Mouse (Mus musculus): ENCODE measurements around the gene Lao1. TPM values are rescaled to one million over a fixed set of nuclear protein-coding genes. Genes with fewer than 3 reads are reported as not detected.

Gene Lao1
- polyA plus RNA-seq, 1 experiment from 2014 or later = not detected

DNA sequence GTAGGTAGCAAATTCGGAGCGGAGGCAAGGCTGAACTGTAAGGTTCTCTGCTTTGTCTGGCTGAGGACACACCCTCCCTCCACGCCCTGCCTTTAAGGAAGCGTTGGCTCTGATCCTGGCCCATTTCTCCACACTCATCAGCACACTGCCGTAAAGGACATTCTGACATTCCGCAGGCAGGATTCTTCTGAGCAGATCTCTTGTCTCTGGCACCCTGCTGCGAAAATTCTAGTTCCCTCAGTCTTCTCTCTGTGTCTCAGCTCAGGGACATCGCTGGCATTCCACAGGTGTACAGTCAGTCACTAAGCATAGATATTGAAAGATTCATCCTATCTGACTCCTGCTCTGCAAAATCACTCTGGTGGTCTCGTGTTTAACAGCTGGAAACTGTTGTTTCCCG lies 40.3 kb downstream of the Lao1 start:
- Histone ChIP-seq H3K9me3 (no peaks in the 10 kb centered on the region), H3K36me3 (replicated peaks) (no peaks in the 10 kb centered on the region), H3K27me3 (replicated peaks; ENCODE audit: low read depth, poor library complexity, severe bottlenecking) (no peaks in the 10 kb centered on the region), H3K4me1 (no peaks in the 10 kb centered on the region), H3K27ac (replicated peaks) (no peak overlapping the region), H3K4me3 (no peak overlapping the region)
- no peak for DNase-seq (ENCODE audit: low spot score)
- 67% methylated on average over 10 of the region's 10 CpGs for WGBS

DNA sequence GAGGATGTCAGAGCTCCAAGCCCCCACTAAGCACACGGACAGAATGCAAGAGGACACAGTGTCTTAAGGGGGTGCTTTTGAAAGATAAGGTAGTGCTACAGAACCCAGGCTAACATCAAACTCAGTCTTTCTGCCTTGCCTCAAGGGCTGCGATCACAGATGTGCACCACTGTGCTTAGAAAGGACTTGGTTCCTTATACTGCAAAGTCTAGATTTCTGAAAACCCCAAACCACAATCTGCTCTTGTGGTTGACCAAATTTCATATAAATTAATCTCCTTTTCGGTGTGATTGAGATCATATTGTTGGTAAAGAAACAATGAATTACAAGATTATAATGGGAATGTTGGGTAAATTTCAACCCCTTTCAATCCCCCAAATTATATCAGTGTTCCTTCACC lies 41.1 kb downstream of the Lao1 start:
- no peak overlapping the region for H3K4me3 ChIP-seq
- WGBS = 84% methylated on average over 3 of the region's 3 CpGs
- H3K27ac ChIP-seq (replicated peaks) = no peak overlapping the region
- no peaks in the 10 kb centered on the region for H3K27me3 ChIP-seq (replicated peaks; ENCODE audit: low read depth, poor library complexity, severe bottlenecking)
- H3K9me3 ChIP-seq = no peaks in the 10 kb centered on the region
- no peaks in the 10 kb centered on the region for H3K4me1 ChIP-seq
- no peak for DNase-seq (ENCODE audit: low spot score)
- H3K36me3 ChIP-seq (replicated peaks) = no peaks in the 10 kb centered on the region

DNA sequence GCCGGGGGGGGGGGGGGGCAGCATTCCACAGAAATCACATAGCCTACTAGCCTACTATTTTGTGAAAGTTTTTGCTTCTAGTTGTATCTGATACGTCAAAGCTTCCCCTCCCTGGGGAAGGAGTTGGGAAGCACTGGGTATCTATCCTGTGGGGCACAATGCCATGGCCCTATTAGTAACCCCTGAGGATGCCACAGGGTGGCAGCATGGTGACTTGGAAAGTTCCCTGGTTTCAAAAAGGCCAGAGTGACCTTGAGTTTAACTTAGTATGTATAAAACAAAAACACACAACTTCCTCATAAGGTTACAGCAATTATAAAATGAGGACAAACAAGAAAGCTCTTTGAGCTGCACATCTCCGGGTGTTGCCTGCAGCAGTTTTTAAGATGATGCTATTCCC lies 42.8 kb downstream of the Lao1 start:
- WGBS = 75% methylated on average over 3 of the region's 3 CpGs
- H3K4me1 ChIP-seq = peaks cover 15% of the 10 kb centered on the region
- no peaks in the 10 kb centered on the region for H3K36me3 ChIP-seq (replicated peaks)
- H3K9me3 ChIP-seq = no peaks in the 10 kb centered on the region
- no peak overlapping the region for H3K4me3 ChIP-seq
- H3K27me3 ChIP-seq (replicated peaks; ENCODE audit: low read depth, poor library complexity, severe bottlenecking) = no peaks in the 10 kb centered on the region
- no peak for DNase-seq (ENCODE audit: low spot score)
- H3K27ac ChIP-seq (replicated peaks) = no peak overlapping the region

DNA sequence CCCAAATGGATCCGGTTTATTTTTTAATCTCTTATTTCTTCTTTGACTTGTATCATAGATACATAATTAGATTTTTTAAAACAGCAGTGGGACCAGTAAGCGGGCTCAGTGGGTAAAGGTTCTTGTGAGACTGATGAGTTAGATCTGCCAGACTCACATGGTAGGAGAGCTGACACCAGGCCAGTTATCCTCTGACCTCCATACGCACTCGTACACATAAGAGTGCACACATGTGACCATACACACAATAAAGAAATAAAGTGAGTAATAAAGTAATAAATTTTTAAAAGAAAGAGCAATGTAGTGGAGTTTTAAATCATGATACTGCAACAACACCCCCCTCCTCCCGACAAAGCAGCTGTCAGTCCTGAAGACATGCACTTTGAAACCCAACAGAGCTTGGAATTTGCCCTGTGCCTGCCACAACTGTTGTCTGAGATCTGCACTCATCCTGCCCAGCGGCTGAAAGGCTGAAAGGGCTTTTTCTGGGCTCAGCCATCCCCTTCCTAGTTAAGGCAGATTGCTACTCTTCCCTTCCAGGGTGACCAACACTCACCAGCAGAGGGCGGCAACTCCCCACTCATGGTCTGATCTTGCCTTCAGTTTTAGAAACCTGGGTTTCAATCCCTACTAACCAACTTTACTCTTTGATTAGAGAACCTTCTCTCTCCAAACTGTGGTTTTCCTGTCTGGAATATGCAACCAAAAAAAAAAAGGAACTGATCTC lies 43.4 kb downstream of the Lao1 start:
- Histone ChIP-seq H3K36me3 (replicated peaks) (no peaks in the 10 kb centered on the region), H3K9me3 (no peaks in the 10 kb centered on the region), H3K27ac (replicated peaks) (no peak overlapping the region), H3K4me3 (no peak overlapping the region), H3K4me1 (peaks cover 21% of the 10 kb centered on the region), H3K27me3 (replicated peaks; ENCODE audit: low read depth, poor library complexity, severe bottlenecking) (no peaks in the 10 kb centered on the region)
- WGBS = 49% methylated on average over 7 of the region's 7 CpGs
- peak; percentile 89 for DNase-seq (ENCODE audit: low spot score)

DNA sequence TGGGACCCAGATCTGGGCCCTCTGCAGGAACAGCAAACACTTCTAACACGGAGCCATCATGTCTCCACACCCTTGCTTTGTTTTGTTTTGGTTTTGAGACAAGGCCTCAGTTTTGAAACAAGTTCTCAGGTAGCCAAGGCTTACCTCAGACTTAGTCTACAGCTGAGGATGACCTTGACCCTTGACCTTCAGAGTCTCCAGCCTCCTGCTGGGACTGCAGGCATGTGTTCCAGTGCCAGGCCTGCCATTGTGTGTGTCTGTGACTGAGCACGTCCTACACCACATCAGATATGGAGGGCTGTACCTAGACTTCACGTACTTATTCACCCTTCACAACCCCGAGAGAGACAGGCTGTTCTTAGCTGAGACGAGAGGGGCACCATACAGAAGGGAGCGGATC lies 46.2 kb downstream of the Lao1 start:
- no peak for DNase-seq (ENCODE audit: low spot score)
- 83% methylated on average over 6 of the region's 6 CpGs for WGBS
- Histone ChIP-seq H3K27ac (replicated peaks) (peak overlapping the region; percentile 32; the same call in 1 of the 2 replicates), H3K4me1 (peaks cover 36% of the 10 kb centered on the region), H3K36me3 (replicated peaks) (no peaks in the 10 kb centered on the region), H3K27me3 (replicated peaks; ENCODE audit: low read depth, poor library complexity, severe bottlenecking) (no peaks in the 10 kb centered on the region), H3K4me3 (no peak overlapping the region), H3K9me3 (no peaks in the 10 kb centered on the region)

DNA sequence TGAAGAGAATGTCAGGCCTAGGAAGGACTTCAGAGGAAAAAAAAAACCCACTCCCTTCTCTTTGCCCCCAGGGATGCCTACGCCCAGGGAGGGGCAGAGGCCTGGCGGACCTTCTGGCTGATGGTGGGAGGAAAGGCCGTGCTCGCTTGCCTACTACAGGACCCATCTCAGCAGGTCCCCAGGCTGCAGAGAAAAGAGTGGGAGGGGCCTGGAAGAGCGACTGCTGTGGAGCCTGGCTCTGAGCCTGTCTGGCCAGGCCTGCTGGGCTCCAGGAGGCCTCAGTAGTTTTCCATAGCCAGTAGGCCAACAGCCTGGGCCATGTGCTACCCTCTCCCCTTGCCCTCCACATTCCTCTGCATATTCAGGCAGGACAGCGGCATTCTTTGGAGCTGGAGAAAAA lies 47.1 kb downstream of the Lao1 start:
- WGBS = 20% methylated on average over 6 of the region's 6 CpGs

DNA sequence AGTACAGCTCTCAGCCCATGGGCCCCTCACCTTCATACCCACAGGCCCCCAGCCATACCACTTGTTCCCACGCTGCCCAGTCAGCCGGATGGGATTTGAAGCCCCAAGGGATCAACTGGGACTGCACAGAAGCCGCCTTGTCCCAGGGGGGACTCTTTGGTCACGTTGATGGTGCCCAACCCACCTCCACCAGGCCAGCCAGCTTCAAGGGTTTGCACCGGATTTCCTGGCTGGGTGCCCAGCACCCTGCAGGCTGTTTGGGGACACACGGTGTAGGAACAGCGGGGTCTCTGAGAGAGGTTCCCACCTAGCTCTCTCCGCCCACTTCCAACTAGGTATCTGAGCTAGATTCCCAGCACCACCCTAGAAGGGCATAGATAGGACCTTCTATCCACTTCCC lies 48.4 kb downstream of the Lao1 start:
- Histone ChIP-seq H3K9me3 (no peaks in the 10 kb centered on the region), H3K27ac (replicated peaks) (no peak overlapping the region), H3K36me3 (replicated peaks) (no peaks in the 10 kb centered on the region), H3K27me3 (replicated peaks; ENCODE audit: low read depth, poor library complexity, severe bottlenecking) (no peaks in the 10 kb centered on the region), H3K4me1 (peaks cover 37% of the 10 kb centered on the region), H3K4me3 (no peak overlapping the region)
- WGBS = 79% methylated on average over 8 of the region's 8 CpGs
- no peak for DNase-seq (ENCODE audit: low spot score)

More for the DNA sequence above, 47.1 kb downstream of the Lao1 start:
- Histone ChIP-seq H3K9me3 (no peaks in the 10 kb centered on the region), H3K36me3 (replicated peaks) (no peaks in the 10 kb centered on the region), H3K27me3 (replicated peaks; ENCODE audit: low read depth, poor library complexity, severe bottlenecking) (no peaks in the 10 kb centered on the region), H3K27ac (replicated peaks) (peak overlapping the region; percentile 61), H3K4me3 (no peak overlapping the region), H3K4me1 (peaks cover 36% of the 10 kb centered on the region)
- DNase-seq (ENCODE audit: low spot score) = no peak

DNA sequence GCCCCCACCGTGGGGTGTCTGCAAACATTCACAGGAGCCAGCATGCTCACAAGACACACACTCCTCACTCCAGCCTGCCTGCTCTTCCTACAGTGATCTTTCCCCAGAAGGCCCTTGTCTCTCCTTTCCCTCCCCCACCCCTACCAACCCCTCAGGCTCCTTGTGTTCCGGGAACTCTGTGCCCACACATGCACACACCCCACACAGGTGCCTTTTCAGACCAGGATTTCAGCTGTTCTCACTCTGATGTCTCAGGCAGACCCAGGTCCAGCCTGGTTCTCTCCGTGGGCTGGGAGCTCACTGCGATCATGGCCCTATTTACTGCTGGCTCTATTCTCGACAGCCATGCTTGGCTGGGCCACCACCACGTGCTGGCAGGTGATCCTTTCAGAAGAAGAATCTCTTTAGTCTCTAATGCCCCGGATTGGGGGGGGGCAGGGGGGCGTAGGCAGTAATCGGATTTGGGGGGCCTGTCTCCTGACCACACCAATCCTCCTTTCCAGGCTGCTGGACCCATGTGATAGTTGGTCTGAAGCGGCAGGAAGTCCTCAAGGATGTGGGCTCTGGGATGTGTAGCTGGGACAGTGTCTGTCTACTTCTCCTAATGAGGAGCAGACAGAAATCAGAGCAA lies 49.8 kb downstream of the Lao1 start:
- H3K27me3 ChIP-seq (replicated peaks; ENCODE audit: low read depth, poor library complexity, severe bottlenecking) = no peaks in the 10 kb centered on the region
- 0 out of 2 replicates have a peak overlapping the region, but pooled peaks have one; percentile 5 for H3K27ac ChIP-seq (replicated peaks)
- H3K9me3 ChIP-seq = no peaks in the 10 kb centered on the region
- DNase-seq (ENCODE audit: low spot score) = no peak
- H3K4me1 ChIP-seq = peaks cover 43% of the 10 kb centered on the region
- H3K36me3 ChIP-seq (replicated peaks) = no peaks in the 10 kb centered on the region
- 57% methylated on average over 10 of the region's 10 CpGs for WGBS
- no peak overlapping the region for H3K4me3 ChIP-seq

DNA sequence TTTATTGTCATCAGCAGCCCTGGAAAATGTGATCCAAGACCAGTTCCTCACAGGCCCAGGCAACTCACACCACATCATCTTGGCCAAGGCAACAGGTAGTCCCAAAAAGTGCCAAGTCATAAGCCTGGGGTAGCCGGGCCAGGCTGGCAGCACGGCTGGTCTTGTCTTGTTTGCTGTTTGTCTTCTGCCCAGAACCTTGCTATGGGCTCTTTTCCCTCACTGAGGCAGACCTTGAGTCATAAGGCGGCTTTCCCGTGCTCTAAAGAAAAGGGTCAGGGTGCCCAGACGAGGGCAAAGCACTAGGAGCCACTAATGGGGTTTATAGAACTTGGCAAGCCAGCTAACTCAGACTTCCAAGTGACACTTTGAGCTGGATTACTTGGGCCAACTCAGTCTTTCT lies 51.7 kb downstream of the Lao1 start:
- Histone ChIP-seq H3K4me3 (no peak overlapping the region), H3K36me3 (replicated peaks) (no peaks in the 10 kb centered on the region), H3K27ac (replicated peaks) (no peak overlapping the region), H3K4me1 (peaks cover 40% of the 10 kb centered on the region), H3K9me3 (no peaks in the 10 kb centered on the region), H3K27me3 (replicated peaks; ENCODE audit: low read depth, poor library complexity, severe bottlenecking) (no peaks in the 10 kb centered on the region)
- no peak for DNase-seq (ENCODE audit: low spot score)
- WGBS = 91% methylated on average over 5 of the region's 5 CpGs

DNA sequence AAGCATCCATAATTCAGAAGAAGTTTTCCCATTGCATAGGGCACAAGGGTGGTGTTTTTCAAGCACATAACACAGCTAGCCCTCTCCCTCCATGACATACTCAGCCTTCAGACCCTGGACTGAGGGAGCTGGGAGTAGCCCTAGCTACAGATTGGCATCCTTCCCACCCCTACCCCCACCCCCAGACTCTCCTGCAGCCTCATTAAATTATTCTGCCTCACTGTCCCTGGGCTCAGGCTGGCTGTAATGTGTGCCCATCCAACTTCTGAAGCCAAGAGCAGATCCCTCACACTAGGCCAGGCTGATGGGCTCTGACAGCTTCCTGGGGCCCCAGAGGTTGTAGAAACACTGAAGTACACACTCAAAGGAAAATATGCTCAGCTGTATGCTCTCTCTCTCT lies 53.6 kb downstream of the Lao1 start:
- Histone ChIP-seq H3K27me3 (replicated peaks; ENCODE audit: low read depth, poor library complexity, severe bottlenecking) (no peaks in the 10 kb centered on the region), H3K36me3 (replicated peaks) (no peaks in the 10 kb centered on the region), H3K27ac (replicated peaks) (peak overlapping the region; percentile 30; the same call in 1 of the 2 replicates), H3K4me3 (no peak overlapping the region), H3K4me1 (peaks cover 39% of the 10 kb centered on the region), H3K9me3 (no peaks in the 10 kb centered on the region)
- DNase-seq (ENCODE audit: low spot score) = no peak

DNA sequence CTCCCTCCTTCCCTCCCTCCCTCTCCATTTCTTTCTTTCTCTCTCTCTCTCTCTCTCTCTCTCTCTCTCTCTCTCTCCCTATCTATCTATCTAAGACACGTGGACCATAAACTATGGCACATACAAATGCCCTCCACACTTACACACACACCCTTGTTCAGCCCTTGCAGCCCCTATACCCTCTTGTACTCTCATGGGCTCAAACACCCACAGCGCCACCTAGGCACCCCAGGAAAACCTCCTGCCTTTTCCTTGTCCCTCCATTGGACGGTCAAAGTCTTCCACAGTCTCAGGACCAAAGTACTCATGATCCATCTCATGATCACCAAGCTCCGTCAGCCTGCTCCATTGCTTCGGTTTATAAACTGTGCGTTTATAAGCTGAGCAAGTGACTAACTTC lies 54.2 kb downstream of the Lao1 start:
- no peak for DNase-seq (ENCODE audit: low spot score)
- Histone ChIP-seq H3K27ac (replicated peaks) (peak overlapping the region; percentile 30; the same call in 1 of the 2 replicates), H3K4me1 (peaks cover 35% of the 10 kb centered on the region), H3K4me3 (no peak overlapping the region), H3K9me3 (no peaks in the 10 kb centered on the region), H3K27me3 (replicated peaks; ENCODE audit: low read depth, poor library complexity, severe bottlenecking) (no peaks in the 10 kb centered on the region), H3K36me3 (replicated peaks) (no peaks in the 10 kb centered on the region)
- WGBS = 60% methylated on average over 6 of the region's 6 CpGs

DNA sequence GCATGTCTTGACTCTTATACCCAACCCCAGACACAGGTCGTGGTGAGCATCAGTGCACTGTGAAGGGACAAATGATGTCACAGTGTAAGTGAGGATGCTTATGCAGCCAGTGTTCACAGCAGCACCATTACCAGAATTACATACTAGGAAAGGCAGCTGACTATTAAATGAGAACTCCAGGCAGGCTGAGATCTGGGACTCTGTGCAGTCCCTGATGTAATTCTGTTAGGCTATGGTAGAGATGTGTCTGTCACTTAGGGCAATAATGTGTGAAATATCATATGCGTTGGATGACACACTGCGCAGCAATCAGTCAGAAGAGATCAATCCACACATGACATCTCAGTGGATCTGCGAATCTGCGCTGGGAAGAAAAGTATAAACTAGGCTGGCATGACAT lies 55.7 kb downstream of the Lao1 start:
- Histone ChIP-seq H3K36me3 (replicated peaks) (no peaks in the 10 kb centered on the region), H3K9me3 (no peaks in the 10 kb centered on the region), H3K27ac (replicated peaks) (no peak overlapping the region), H3K27me3 (replicated peaks; ENCODE audit: low read depth, poor library complexity, severe bottlenecking) (no peaks in the 10 kb centered on the region), H3K4me3 (no peak overlapping the region), H3K4me1 (peaks cover 33% of the 10 kb centered on the region)
- DNase-seq (ENCODE audit: low spot score) = no peak
- 93% methylated on average over 5 of the region's 5 CpGs for WGBS

Data from embryonic facial prominence, embryonic 10.5 days (tissue).